Mouse (Mus musculus): Measurements from ENCODE around the gene Asxl2.

DNA sequence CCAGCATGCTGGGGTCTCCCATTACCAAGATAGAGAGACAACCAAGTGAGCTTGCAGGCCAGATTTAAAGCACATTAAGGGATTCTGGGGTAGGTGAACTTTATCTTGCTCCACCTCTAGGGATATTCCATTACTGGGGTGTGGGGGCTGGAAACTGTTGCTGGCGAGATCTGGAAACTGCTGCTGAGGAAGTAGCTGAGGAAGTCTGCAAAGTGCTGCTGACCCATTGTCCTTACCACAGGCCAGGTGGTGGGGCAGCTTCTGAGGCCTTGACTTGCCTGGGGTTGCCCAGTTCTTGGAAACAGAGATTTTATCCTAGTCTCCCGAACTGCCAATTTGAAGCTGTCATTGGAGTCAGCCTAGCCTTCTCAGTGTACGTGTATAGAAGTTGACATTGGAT is 118.8 kb downstream of the Asxl2 start:
- TF ChIP-seq EP300 (IDR thresholded peaks at IDR 0.05; ENCODE audit: low read depth) (no peak), CTCF (IDR thresholded peaks at IDR 0.05; ENCODE audit: low read depth) (no peak)
